Mouse (Mus musculus): ENCODE measurements around the gene Trpm7. TPM values are rescaled to one million over a fixed set of nuclear protein-coding genes. Genes with fewer than 3 reads are reported as not detected.
A peak's percentile ranks its signal among the peaks of the same experiment; 100 is the strongest.
"Not testable (repeated sequence)": the region's sequence is repeated elsewhere in the genome, so short reads cannot be mapped to it uniquely, and the experiment has no call there.

Gene Trpm7
- 48.7 and 49.2 TPM in 2 replicates for polyA plus RNA-seq (2016; fragmentation: Nextera tagmentation; extraction: Ambion mirVana)

- H3K9me3 ChIP-seq: no peaks in the 10 kb centered on the region
- peaks cover 26% of the 10 kb centered on the region for H3K4me1 ChIP-seq
- no peaks in the 10 kb centered on the region for H3K36me3 ChIP-seq (replicated peaks)
- 1% methylated on average over 74 of the region's 81 CpGs for WGBS
- H3K27ac ChIP-seq: peak within 1 kb of the TSS; percentile 97
- DNase-seq (ENCODE audit: extremely low spot score, low spot score): peak; percentile 87
- no peaks in the 10 kb centered on the region for H3K27me3 ChIP-seq (ENCODE audit: poor library complexity, severe bottlenecking)
- peak within 1 kb of the TSS; percentile 83 for H3K4me3 ChIP-seq
Measured at GRCm38 (mm10) chr2:126875871-126876796, at the start of gene Trpm7. Gene Trpm7, minus strand, starts transcription at chr2:126876230.

GRCm38 (mm10) chr2:126920358-126921060 is 44.5 kb upstream of the Trpm7 start:
- peaks cover 61% of the 10 kb centered on the region for H3K36me3 ChIP-seq (replicated peaks)
- no peaks in the 10 kb centered on the region for H3K27me3 ChIP-seq (ENCODE audit: poor library complexity, severe bottlenecking)
- no peaks in the 10 kb centered on the region for H3K4me1 ChIP-seq
- 92% methylated on average over 12 of the region's 12 CpGs for WGBS
- no peak overlapping the region for H3K4me3 ChIP-seq
- H3K9me3 ChIP-seq: no peaks in the 10 kb centered on the region
- H3K27ac ChIP-seq: no peak overlapping the region
- DNase-seq (ENCODE audit: extremely low spot score, low spot score): no peak

- no peak for DNase-seq (ENCODE audit: extremely low spot score, low spot score)
- no peaks in the 10 kb centered on the region for H3K27me3 ChIP-seq (ENCODE audit: poor library complexity, severe bottlenecking)
Measured at GRCm38 (mm10) chr2:126916236-126916635, 40.2 kb upstream of the Trpm7 start.

GRCm38 (mm10) chr2:126914096-126914495 is 38.1 kb upstream of the Trpm7 start:
- H3K27me3 ChIP-seq (ENCODE audit: poor library complexity, severe bottlenecking): no peaks in the 10 kb centered on the region
- peaks cover 17% of the 10 kb centered on the region for H3K36me3 ChIP-seq (replicated peaks)
- no peaks in the 10 kb centered on the region for H3K4me1 ChIP-seq
- no peaks in the 10 kb centered on the region for H3K9me3 ChIP-seq
- no peak overlapping the region for H3K4me3 ChIP-seq
- DNase-seq (ENCODE audit: extremely low spot score, low spot score): no peak
- WGBS: 61% methylated on average over 4 of the region's 4 CpGs
- no peak overlapping the region for H3K27ac ChIP-seq

More at GRCm38 (mm10) chr2:126916236-126916635, 40.2 kb upstream of the Trpm7 start:
- Histone ChIP-seq H3K36me3 (replicated peaks) (peaks cover 34% of the 10 kb centered on the region), H3K4me1 (no peaks in the 10 kb centered on the region), H3K4me3 (no peak overlapping the region), H3K9me3 (no peaks in the 10 kb centered on the region), H3K27ac (no peak overlapping the region)
- WGBS: 91% methylated on average over 1 of the region's 1 CpGs

GRCm38 (mm10) chr2:126904162-126904561 is 28.1 kb upstream of the Trpm7 start:
- H3K4me1 ChIP-seq: no peaks in the 10 kb centered on the region
- no peak overlapping the region for H3K4me3 ChIP-seq
- no peak overlapping the region for H3K27ac ChIP-seq
- peaks cover 44% of the 10 kb centered on the region for H3K36me3 ChIP-seq (replicated peaks)
- no peaks in the 10 kb centered on the region for H3K27me3 ChIP-seq (ENCODE audit: poor library complexity, severe bottlenecking)
- 75% methylated on average over 3 of the region's 3 CpGs for WGBS
- DNase-seq (ENCODE audit: extremely low spot score, low spot score): no peak
- H3K9me3 ChIP-seq: no peaks in the 10 kb centered on the region

GRCm38 (mm10) chr2:126897511-126897910 is 21.5 kb upstream of the Trpm7 start:
- no peaks in the 10 kb centered on the region for H3K27me3 ChIP-seq (ENCODE audit: poor library complexity, severe bottlenecking)
- H3K27ac ChIP-seq: no peak overlapping the region
- no peak for DNase-seq (ENCODE audit: extremely low spot score, low spot score)
- H3K36me3 ChIP-seq (replicated peaks): peaks cover 32% of the 10 kb centered on the region
- no peak overlapping the region for H3K4me3 ChIP-seq
- H3K4me1 ChIP-seq: no peaks in the 10 kb centered on the region
- WGBS: 92% methylated on average over 9 of the region's 9 CpGs
- H3K9me3 ChIP-seq: no peaks in the 10 kb centered on the region

GRCm38 (mm10) chr2:126896941-126897340 is 20.9 kb upstream of the Trpm7 start:
- 90% methylated on average over 6 of the region's 6 CpGs for WGBS
- H3K4me3 ChIP-seq: no peak overlapping the region
- no peak overlapping the region for H3K27ac ChIP-seq
- H3K36me3 ChIP-seq (replicated peaks): peaks cover 27% of the 10 kb centered on the region
- no peaks in the 10 kb centered on the region for H3K4me1 ChIP-seq
- no peak for DNase-seq (ENCODE audit: extremely low spot score, low spot score)
- H3K9me3 ChIP-seq: no peaks in the 10 kb centered on the region
- H3K27me3 ChIP-seq (ENCODE audit: poor library complexity, severe bottlenecking): no peaks in the 10 kb centered on the region

GRCm38 (mm10) chr2:126894245-126894644 is 18.2 kb upstream of the Trpm7 start:
- Histone ChIP-seq H3K36me3 (replicated peaks) (peaks cover 7% of the 10 kb centered on the region; the same call in 1 of the 2 replicates), H3K4me1 (no peaks in the 10 kb centered on the region), H3K27ac (no peak overlapping the region), H3K9me3 (no peaks in the 10 kb centered on the region), H3K27me3 (ENCODE audit: poor library complexity, severe bottlenecking) (no peaks in the 10 kb centered on the region), H3K4me3 (no peak overlapping the region)
- WGBS: 97% methylated on average over 3 of the region's 3 CpGs
- DNase-seq (ENCODE audit: extremely low spot score, low spot score): no peak

GRCm38 (mm10) chr2:126892316-126892715 is 16.3 kb upstream of the Trpm7 start:
- H3K36me3 ChIP-seq (replicated peaks): peaks cover 4% of the 10 kb centered on the region; the same call in 1 of the 2 replicates
- DNase-seq (ENCODE audit: extremely low spot score, low spot score): no peak
- 97% methylated on average over 7 of the region's 7 CpGs for WGBS
- no peaks in the 10 kb centered on the region for H3K9me3 ChIP-seq
- H3K27me3 ChIP-seq (ENCODE audit: poor library complexity, severe bottlenecking): no peaks in the 10 kb centered on the region
- no peaks in the 10 kb centered on the region for H3K4me1 ChIP-seq
- H3K27ac ChIP-seq: no peak overlapping the region
- H3K4me3 ChIP-seq: no peak overlapping the region

GRCm38 (mm10) chr2:126891743-126892142 is 15.7 kb upstream of the Trpm7 start:
- no peak overlapping the region for H3K27ac ChIP-seq
- H3K4me1 ChIP-seq: no peaks in the 10 kb centered on the region
- H3K27me3 ChIP-seq (ENCODE audit: poor library complexity, severe bottlenecking): no peaks in the 10 kb centered on the region
- no peaks in the 10 kb centered on the region for H3K9me3 ChIP-seq
- DNase-seq (ENCODE audit: extremely low spot score, low spot score): no peak
- no peak overlapping the region for H3K4me3 ChIP-seq
- H3K36me3 ChIP-seq (replicated peaks): peaks cover 4% of the 10 kb centered on the region; the same call in 1 of the 2 replicates

GRCm38 (mm10) chr2:126887141-126887540 is 11.1 kb upstream of the Trpm7 start:
- Histone ChIP-seq H3K4me3 (no peak overlapping the region), H3K27ac (no peak overlapping the region), H3K9me3 (no peaks in the 10 kb centered on the region), H3K27me3 (ENCODE audit: poor library complexity, severe bottlenecking) (no peaks in the 10 kb centered on the region), H3K4me1 (no peaks in the 10 kb centered on the region), H3K36me3 (replicated peaks) (no peaks in the 10 kb centered on the region)
- no peak for DNase-seq (ENCODE audit: extremely low spot score, low spot score)
- 78% methylated on average over 3 of the region's 3 CpGs for WGBS

GRCm38 (mm10) chr2:126885871-126886270 is 9.8 kb upstream of the Trpm7 start:
- 90% methylated on average over 2 of the region's 2 CpGs for WGBS
- Histone ChIP-seq H3K27ac (no peak overlapping the region), H3K9me3 (no peaks in the 10 kb centered on the region), H3K4me3 (no peak overlapping the region), H3K36me3 (replicated peaks) (no peaks in the 10 kb centered on the region), H3K27me3 (ENCODE audit: poor library complexity, severe bottlenecking) (no peaks in the 10 kb centered on the region), H3K4me1 (no peaks in the 10 kb centered on the region)
- no peak for DNase-seq (ENCODE audit: extremely low spot score, low spot score)

- not testable (repeated sequence) for DNase-seq (ENCODE audit: extremely low spot score, low spot score); H3K36me3 ChIP-seq (replicated peaks); H3K4me1 ChIP-seq; H3K27ac ChIP-seq; H3K4me3 ChIP-seq; H3K27me3 ChIP-seq (ENCODE audit: poor library complexity, severe bottlenecking); H3K9me3 ChIP-seq
- 67% methylated on average over 2 of the region's 2 CpGs for WGBS
Measured at GRCm38 (mm10) chr2:126882711-126883110, 6.7 kb upstream of the Trpm7 start.

All from forebrain, embryonic 10.5 days (tissue).